Mouse (Mus musculus): ENCODE measurements around the gene Kcnj6.

- TF ChIP-seq POLR2A (IDR thresholded peaks at IDR 0.05; ENCODE audit: borderline replicate concordance, low read depth, low read length) (no peak), CTCF (IDR thresholded peaks at IDR 0.05; ENCODE audit: low read depth, low read length) (no peak)
Observed at GRCm38 (mm10) chr16:94872614-94873272, 124.8 kb downstream of the Kcnj6 start.
